Mouse (Mus musculus) liver, embryonic 16.5 days (tissue): ENCODE data around the gene Slc35e4. TPM values are rescaled to one million over a fixed set of nuclear protein-coding genes. Genes with fewer than 3 reads are reported as not detected.
A peak's percentile ranks its signal among the peaks of the same experiment; 100 is the strongest.
"Not testable (repeated sequence)": the region's sequence is repeated elsewhere in the genome, so short reads cannot be mapped to it uniquely, and the experiment has no call there.

ENCODE experiments used
- ATAC-seq: fragments of 200-750 bp; cut with Nextera tagmentation; 2 replicates; pipeline ENCODE4 v1.8.0; 2017; ENCODE audit warnings: low read depth, mild to moderate bottlenecking, moderate number of reproducible peaks, moderate library complexity
- H3K27ac ChIP-seq: fragments of 300-500 bp; sonication (generic); 2 replicates; pipeline ENCODE4 v1.5.1; 2014; ENCODE audit warnings: mild to moderate bottlenecking, low read length
- H3K27me3 ChIP-seq: fragments of 300-500 bp; sonication (generic); 2 replicates; pipeline ENCODE4 v1.6.1; 2014; ENCODE audit warnings: low read depth, low read length, mixed read lengths; ENCODE audit not compliant: control insufficient read depth, insufficient read depth
- H3K36me3 ChIP-seq: fragments of 300-500 bp; sonication (generic); 2 replicates; pipeline ENCODE4 v1.6.1; 2014; ENCODE audit warnings: mild to moderate bottlenecking; ENCODE audit not compliant: control insufficient read depth, insufficient read depth
- H3K4me1 ChIP-seq: fragments of 300-500 bp; sonication (generic); 2 replicates; pipeline ENCODE4 v1.6.1; 2014; ENCODE audit warnings: low read depth, low read length, mixed read lengths; ENCODE audit not compliant: control insufficient read depth
- H3K4me2 ChIP-seq: fragments of 300-500 bp; sonication (generic); 2 replicates; pipeline ENCODE4 v1.6.1; 2014; ENCODE audit warnings: low read depth, low read length, mixed read lengths
- H3K4me3 ChIP-seq: fragments of 300-500 bp; sonication (generic); 2 replicates; pipeline ENCODE4 v1.5.1; 2014; ENCODE audit warnings: low read depth, mild to moderate bottlenecking, low read length
- H3K9ac ChIP-seq: fragments of 300-500 bp; sonication (generic); 2 replicates; pipeline ENCODE4 v1.6.1; 2014; ENCODE audit warnings: low read depth, low read length
- H3K9me3 ChIP-seq: fragments of 300-500 bp; sonication (generic); replicated peaks from 2 replicates; pipeline ENCODE4 v1.6.1; 2016; ENCODE audit warnings: low read length; ENCODE audit not compliant: control insufficient read depth
- WGBS: fragments of 180-500 bp; shearing (Covaris S2); extraction: QIAGEN DNeasy Blood & Tissue Kit; methylation state at CpG from one replicate; pipeline ENCODE4 v1.1.7; 2014; ENCODE audit not compliant: insufficient replicate concordance; 5-methylcytosine and 5-hydroxymethylcytosine counted together
- polyA plus RNA-seq: library from polyadenylated mRNA; unstranded; fragments of >200 nt; fragmentation: Nextera tagmentation; extraction: Ambion mirVana; gene quantifications from 2 replicates; pipeline ENCODE4 v1.2.1, GENCODE M21; 2015

The Slc35e4 gene
- polyA plus RNA-seq, result 0.25 and 0.51 TPM in 2 replicates

GRCm38 (mm10) chr11:3914109-3914840, at the start of gene Slc35e4:
TSS of gene Slc35e4 (minus strand) at chr11:3914664.
- under 1% methylated on average over 28 of the region's 28 CpGs for WGBS
- H3K27me3 ChIP-seq, result peaks cover 27% of the 10 kb centered on the region

GRCm38 (mm10) chr11:3963610-3964415, 49.3 kb upstream of the Slc35e4 start, which contains the start of gene Pes1:
TSS of gene Pes1 (plus strand) at chr11:3963975.
- Histone ChIP-seq H3K36me3 (peaks cover 4% of the 10 kb centered on the region; the same call in 1 of the 2 replicates), H3K4me2 (peak within 1 kb of the TSS; percentile 70), H3K27ac (peak within 1 kb of the TSS; percentile 56), H3K4me1 (peaks cover 7% of the 10 kb centered on the region), H3K4me3 (peak within 1 kb of the TSS; percentile 80), H3K27me3 (no peaks in the 10 kb centered on the region), H3K9ac (peak within 1 kb of the TSS; percentile 69), H3K9me3 (no peaks in the 10 kb centered on the region)
- peak; percentile 91 for ATAC-seq
- WGBS, result under 1% methylated on average over 31 of the region's 31 CpGs

More at GRCm38 (mm10) chr11:3914109-3914840, at the start of gene Slc35e4:
- H3K9ac ChIP-seq, result peak within 1 kb of the TSS; percentile 25; the same call in 1 of the 2 replicates
- H3K27ac ChIP-seq, result no peak within 1 kb of the TSS; the same call in 1 of the 2 replicates
- H3K4me3 ChIP-seq, result peak within 1 kb of the TSS; percentile 59
- no peaks in the 10 kb centered on the region for H3K36me3 ChIP-seq
- H3K4me1 ChIP-seq, result peaks cover 9% of the 10 kb centered on the region
- ATAC-seq, result peak; percentile 35
- no peaks in the 10 kb centered on the region for H3K9me3 ChIP-seq
- H3K4me2 ChIP-seq, result peak within 1 kb of the TSS; percentile 73

GRCm38 (mm10) chr11:3963155-3963554, 48.7 kb upstream of the Slc35e4 start:
- Histone ChIP-seq H3K9ac (peak overlapping the region; percentile 44; the same call in 1 of the 2 replicates), H3K4me2 (peak overlapping the region; percentile 70), H3K4me3 (peak overlapping the region; percentile 80), H3K4me1 (peaks cover 7% of the 10 kb centered on the region), H3K36me3 (0 out of 2 replicates have a peak, but pooled peaks cover under 1% of the 10 kb centered on the region), H3K9me3 (no peaks in the 10 kb centered on the region), H3K27ac (0 out of 2 replicates have a peak overlapping the region, but pooled peaks have one; percentile 5), H3K27me3 (no peaks in the 10 kb centered on the region)
- ATAC-seq, result 0 out of 2 replicates have a peak, but pooled peaks have one; percentile 2
- 68% methylated on average over 10 of the region's 10 CpGs for WGBS

- no peak for ATAC-seq
- Histone ChIP-seq H3K4me3 (no peak overlapping the region), H3K9me3 (no peaks in the 10 kb centered on the region), H3K4me2 (no peak overlapping the region), H3K27me3 (no peaks in the 10 kb centered on the region), H3K36me3 (no peaks in the 10 kb centered on the region), H3K9ac (no peak overlapping the region), H3K27ac (no peak overlapping the region), H3K4me1 (peaks cover 7% of the 10 kb centered on the region)
- 66% methylated on average over 3 of the region's 3 CpGs for whole genome bisulfite sequencing
Observed at GRCm38 (mm10) chr11:3961761-3962160, 47.3 kb upstream of the Slc35e4 start.

- WGBS, result 21% methylated on average over 2 of the region's 2 CpGs
- peaks cover 7% of the 10 kb centered on the region for H3K4me1 ChIP-seq
Observed at GRCm38 (mm10) chr11:3960901-3961300, 46.4 kb upstream of the Slc35e4 start.

GRCm38 (mm10) chr11:3955371-3955770, 40.9 kb upstream of the Slc35e4 start:
- H3K9ac ChIP-seq, ATAC-seq, H3K9me3 ChIP-seq, H3K4me2 ChIP-seq, H3K4me1 ChIP-seq, H3K27me3 ChIP-seq, H3K4me3 ChIP-seq, H3K27ac ChIP-seq, H3K36me3 ChIP-seq: not testable (repeated sequence)
- 55% methylated on average over 4 of the region's 4 CpGs for WGBS

More at GRCm38 (mm10) chr11:3960901-3961300, 46.4 kb upstream of the Slc35e4 start:
- no peak overlapping the region for H3K27ac ChIP-seq
- H3K27me3 ChIP-seq, result no peaks in the 10 kb centered on the region
- no peaks in the 10 kb centered on the region for H3K36me3 ChIP-seq
- H3K9me3 ChIP-seq, result no peaks in the 10 kb centered on the region
- no peak overlapping the region for H3K9ac ChIP-seq
- no peak overlapping the region for H3K4me3 ChIP-seq
- ATAC-seq, result no peak
- no peak overlapping the region for H3K4me2 ChIP-seq

GRCm38 (mm10) chr11:3954876-3955275, 40.4 kb upstream of the Slc35e4 start:
- H3K36me3 ChIP-seq, H3K27me3 ChIP-seq, ATAC-seq, H3K4me2 ChIP-seq, H3K9ac ChIP-seq, H3K9me3 ChIP-seq, H3K4me1 ChIP-seq, H3K4me3 ChIP-seq, H3K27ac ChIP-seq: not testable (repeated sequence)
- WGBS, result 71% methylated on average over 5 of the region's 5 CpGs

GRCm38 (mm10) chr11:3946386-3946785, 31.9 kb upstream of the Slc35e4 start:
- no peaks in the 10 kb centered on the region for H3K9me3 ChIP-seq
- ATAC-seq, result no peak
- H3K4me2 ChIP-seq, result no peak overlapping the region
- no peaks in the 10 kb centered on the region for H3K4me1 ChIP-seq
- H3K36me3 ChIP-seq, result no peaks in the 10 kb centered on the region
- no peak overlapping the region for H3K9ac ChIP-seq
- no peak overlapping the region for H3K27ac ChIP-seq
- H3K4me3 ChIP-seq, result no peak overlapping the region
- WGBS, result 17% methylated on average over 1 of the region's 1 CpGs
- peaks cover 5% of the 10 kb centered on the region; the same call in 1 of the 2 replicates for H3K27me3 ChIP-seq
